Mouse (Mus musculus): Measurements from ENCODE around the gene Mlph.

- TF ChIP-seq CTCF (IDR thresholded peaks at IDR 0.05; ENCODE audit: low read depth), result no peak
- no peak for TF ChIP-seq EP300 (optimal IDR thresholded peaks at IDR 0.05)
Measured at GRCm38 (mm10) chr1:90951670-90952069, 36.8 kb downstream of the Mlph start.
